Mouse (Mus musculus): ENCODE data around the gene Fyn.

DNA sequence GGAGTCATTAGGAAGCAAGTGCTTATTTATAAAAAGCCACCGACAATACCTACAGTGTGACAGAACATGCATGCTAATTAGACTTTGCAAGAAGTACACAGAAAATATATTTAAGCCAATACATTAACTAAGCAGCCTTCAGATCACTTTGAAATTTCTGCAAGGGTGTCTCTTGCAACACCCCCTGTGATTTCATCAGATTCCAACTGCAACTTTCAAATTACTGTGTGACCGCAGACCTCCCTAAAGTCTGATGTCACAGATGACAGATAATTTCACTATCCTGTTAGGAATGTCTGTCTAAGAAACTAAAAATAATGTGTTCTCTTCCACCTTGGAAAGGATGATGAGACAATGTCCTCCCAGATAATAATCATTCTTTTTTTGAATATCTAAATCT lies 44.4 kb upstream of the Fyn start:
- TF ChIP-seq CTCF (conservative IDR thresholded peaks at IDR 0.05 in 1 of 2, IDR thresholded peaks at IDR 0.05 in 1 of 2; ENCODE audit: low read depth in 2 of 2, low read length in 2 of 2) (no peak), POLR2A (IDR thresholded peaks at IDR 0.05; ENCODE audit: low read depth, low read length) (no peak), NRF1 (IDR thresholded peaks at IDR 0.05; ENCODE audit: low read depth, low read length) (no peak), MAX (IDR thresholded peaks at IDR 0.05; ENCODE audit: low read length) (no peak), TCF12 (IDR thresholded peaks at IDR 0.05; ENCODE audit: low read depth, low read length) (no peak), IRF4 (IDR thresholded peaks at IDR 0.05; ENCODE audit: low read depth, low read length) (no peak)
